Mouse (Mus musculus) liver, embryonic 14.5 days (tissue): Measurements from ENCODE around the gene Gm21887.
"Not testable (repeated sequence)": the region's sequence is repeated elsewhere in the genome, so short reads cannot be mapped to it uniquely, and the experiment has no call there.

Source experiments
- CTCF ChIP-seq: IDR thresholded peaks from 2 replicates; pipeline ENCODE4 v1.5.1; 2016; ENCODE audit warnings: antibody characterized with exemption, low read depth, control low read depth
- EP300 ChIP-seq: IDR thresholded peaks from 2 replicates; pipeline ENCODE4 v1.6.1; 2016; ENCODE audit warnings: antibody characterized with exemption, low read depth

DNA sequence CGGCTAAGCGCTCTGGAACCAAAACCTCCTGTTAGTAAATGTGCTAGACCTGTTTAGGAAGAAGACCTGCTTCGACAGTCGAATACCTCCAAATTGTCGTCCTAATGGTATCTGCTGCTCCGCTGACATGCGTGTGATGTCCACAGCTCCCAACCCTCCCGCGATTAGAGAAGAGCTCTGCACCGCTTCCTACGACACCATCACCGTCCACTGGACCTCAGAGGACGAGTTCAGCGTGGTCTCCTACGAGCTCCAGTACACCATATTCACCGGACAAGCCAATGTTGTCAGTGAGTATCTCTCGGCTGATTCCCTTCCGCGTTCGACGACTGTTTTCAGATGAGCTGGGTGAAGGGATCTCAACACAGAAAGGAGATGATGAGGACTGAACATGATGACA is 24.6 kb upstream of the Gm21887 start:
- TF ChIP-seq CTCF, EP300: not testable (repeated sequence)
